Mouse (Mus musculus) liver, adult 2 months (tissue): ENCODE measurements around the gene Numa1.

Source experiments
- CTCF ChIP-seq: fragments of 200-500 bp; IDR thresholded peaks from 2 replicates; pipeline ENCODE4 v1.5.1; 2011; ENCODE audit warnings: low read depth, low read length, control low read depth
- POLR2A ChIP-seq: fragments of 200-500 bp; IDR thresholded peaks from 2 replicates; pipeline ENCODE4 v1.6.1; 2011; ENCODE audit warnings: low read length, control low read depth; ENCODE audit not compliant: insufficient read depth; ENCODE audit errors: extremely low read depth

DNA sequence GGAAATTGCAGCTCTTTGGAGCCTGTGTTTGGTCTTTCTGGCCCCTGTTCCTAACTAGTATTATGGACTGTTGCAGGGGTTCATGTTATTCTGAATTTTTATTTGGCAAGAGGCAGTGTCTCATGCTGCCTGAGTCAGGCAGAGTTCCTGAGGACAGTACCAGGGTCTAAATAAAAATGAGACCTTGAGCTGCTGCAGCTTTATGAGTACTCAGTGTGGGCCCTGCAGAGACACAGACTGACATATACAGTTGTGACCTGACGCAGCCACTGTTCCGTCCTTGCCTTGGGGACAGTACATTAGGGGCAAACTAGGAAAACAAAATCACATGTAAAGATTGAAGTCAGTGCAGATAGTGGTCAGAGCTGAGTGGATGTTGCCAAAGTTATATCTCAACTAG is 81.1 kb downstream of the Numa1 start:
- TF ChIP-seq POLR2A (no peak), CTCF (no peak)
